Mouse (Mus musculus): Measurements from ENCODE around the gene Pmf1. TPM values are rescaled to one million over a fixed set of nuclear protein-coding genes. Genes with fewer than 3 reads are reported as not detected.

Gene Pmf1
- polyA plus RNA-seq, 1 experiment from 2014 or later: 115 TPM

DNA sequence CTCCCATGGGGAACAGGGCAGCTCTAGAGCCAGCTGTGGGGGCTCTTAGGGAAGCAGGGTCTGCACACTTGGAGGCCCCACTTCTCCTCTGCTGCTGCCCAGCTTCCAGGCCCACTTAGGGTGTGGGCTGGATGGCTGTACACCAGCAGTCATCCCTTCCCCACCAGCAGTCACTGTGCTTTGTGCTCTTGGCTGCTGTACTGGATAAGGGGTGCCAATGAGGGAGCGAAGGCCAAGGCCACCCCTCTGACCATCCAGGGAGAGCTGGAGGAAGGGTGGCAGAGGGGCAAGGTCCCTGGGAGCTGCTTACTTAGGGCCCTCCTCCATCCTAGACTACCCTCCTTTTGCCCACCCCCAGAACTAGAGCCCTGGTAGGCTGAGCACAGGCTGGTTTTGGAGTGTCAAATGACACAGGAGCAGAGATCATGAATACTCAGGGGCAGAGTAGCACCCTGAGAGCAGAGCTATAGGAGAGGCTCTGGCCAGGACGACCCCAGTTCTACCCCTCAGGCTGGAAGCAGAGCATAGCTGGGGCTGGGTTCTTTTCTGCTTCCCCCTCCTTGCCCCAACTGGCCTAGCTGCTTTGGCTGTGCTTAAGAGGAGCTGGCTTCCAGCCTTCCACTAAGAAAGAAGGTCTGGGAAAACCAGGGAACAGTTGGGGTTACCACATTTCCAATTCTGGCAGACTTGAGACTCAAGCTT is 48.4 kb downstream of the Pmf1 start:
- H3K36me3 ChIP-seq: peaks cover 59% of the 10 kb centered on the region
- peak overlapping the region; percentile 91 for H3K27ac ChIP-seq
- peaks cover 22% of the 10 kb centered on the region for H3K27me3 ChIP-seq (replicated peaks)
- peak overlapping the region; percentile 42; the same call in 1 of the 2 replicates for H3K9ac ChIP-seq
- ATAC-seq: no peak
- peak overlapping the region; percentile 74; the same call in 1 of the 2 replicates for H3K4me2 ChIP-seq
- no peak overlapping the region for H3K4me3 ChIP-seq
- WGBS (ENCODE audit: insufficient replicate concordance): 77% methylated on average over 2 of the region's 2 CpGs
- H3K4me1 ChIP-seq: peaks cover 69% of the 10 kb centered on the region
- H3K9me3 ChIP-seq (replicated peaks): no peaks in the 10 kb centered on the region

DNA sequence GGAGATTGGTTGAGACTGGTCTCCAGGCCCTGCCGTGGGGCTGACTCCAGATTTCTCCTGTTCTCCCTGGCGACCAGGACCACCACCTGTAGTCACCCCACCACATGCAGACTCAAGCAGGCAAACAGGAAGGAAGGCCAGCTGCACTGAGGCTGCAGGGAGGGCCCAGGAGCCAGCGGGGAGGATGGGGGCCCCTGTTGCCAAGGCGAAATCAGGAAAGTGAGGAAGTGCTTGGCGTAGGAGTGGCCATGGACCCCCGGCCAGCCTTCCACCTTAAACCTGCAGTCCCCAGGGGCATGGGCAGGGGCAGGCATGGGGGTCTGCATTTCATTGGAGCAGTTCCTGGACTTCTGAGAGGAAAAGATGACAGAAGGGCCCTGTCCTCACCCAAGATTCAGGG is 49.0 kb downstream of the Pmf1 start:
- H3K27me3 ChIP-seq (replicated peaks): peaks cover 15% of the 10 kb centered on the region
- H3K9me3 ChIP-seq (replicated peaks): no peaks in the 10 kb centered on the region
- no peak overlapping the region for H3K4me2 ChIP-seq
- no peak for ATAC-seq
- no peak overlapping the region for H3K4me3 ChIP-seq
- peaks cover 67% of the 10 kb centered on the region for H3K4me1 ChIP-seq
- H3K9ac ChIP-seq: 0 out of 2 replicates have a peak overlapping the region, but pooled peaks have one; percentile 14
- peak overlapping the region; percentile 91 for H3K27ac ChIP-seq
- WGBS (ENCODE audit: insufficient replicate concordance): 49% methylated on average over 6 of the region's 6 CpGs
- peaks cover 66% of the 10 kb centered on the region for H3K36me3 ChIP-seq

DNA sequence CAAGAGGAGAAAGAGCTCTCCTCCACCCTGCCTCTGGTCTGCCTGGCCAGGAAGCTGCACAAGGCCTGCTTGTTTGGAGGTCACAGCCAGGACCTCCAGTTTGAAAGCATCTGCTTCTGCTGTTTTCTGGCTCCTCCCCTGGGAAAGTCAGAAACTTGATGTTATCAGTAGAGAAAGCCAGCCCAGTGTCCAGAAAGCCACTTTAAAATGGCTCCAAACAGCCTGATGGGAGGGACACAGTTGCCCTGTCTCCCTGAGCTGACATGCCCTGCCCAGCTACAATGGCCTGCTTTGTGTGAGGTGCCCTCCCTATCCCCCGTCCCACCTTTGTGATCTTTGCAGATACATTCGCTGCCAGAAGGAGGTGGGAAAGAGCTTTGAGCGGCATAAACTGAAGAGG is 50.1 kb downstream of the Pmf1 start:
- ATAC-seq: no peak
- peaks cover 77% of the 10 kb centered on the region for H3K36me3 ChIP-seq
- H3K4me3 ChIP-seq: no peak overlapping the region
- WGBS (ENCODE audit: insufficient replicate concordance): 78% methylated on average over 3 of the region's 3 CpGs
- H3K27ac ChIP-seq: peak overlapping the region; percentile 39; the same call in 1 of the 2 replicates
- no peak overlapping the region for H3K9ac ChIP-seq
- peaks cover 4% of the 10 kb centered on the region for H3K27me3 ChIP-seq (replicated peaks)
- no peaks in the 10 kb centered on the region for H3K9me3 ChIP-seq (replicated peaks)
- H3K4me2 ChIP-seq: no peak overlapping the region
- peaks cover 56% of the 10 kb centered on the region for H3K4me1 ChIP-seq

DNA sequence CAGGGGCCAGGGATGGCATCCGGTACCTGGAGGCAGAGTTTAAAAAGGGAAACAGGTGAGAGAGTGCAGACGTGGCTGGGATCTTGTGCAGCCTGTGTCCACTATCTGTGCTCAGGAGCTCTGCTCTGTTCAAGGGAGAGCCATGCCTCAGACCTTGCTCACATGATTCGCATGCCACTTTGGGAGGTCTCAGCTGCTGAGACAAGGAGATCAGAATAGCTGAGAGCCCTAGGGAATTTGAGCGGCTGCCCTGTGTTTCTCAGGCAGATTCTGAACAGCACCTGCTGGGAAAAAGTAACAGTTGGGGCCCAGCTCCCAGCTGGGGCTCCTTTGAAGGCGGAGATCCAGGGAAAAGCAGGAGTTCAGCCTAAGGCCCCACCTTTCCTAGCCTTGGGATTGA is 50.5 kb downstream of the Pmf1 start:
- Histone ChIP-seq H3K9me3 (replicated peaks) (no peaks in the 10 kb centered on the region), H3K9ac (no peak overlapping the region), H3K4me3 (no peak overlapping the region), H3K27ac (peak overlapping the region; percentile 39), H3K27me3 (replicated peaks) (peaks cover under 1% of the 10 kb centered on the region; the same call in 1 of the 2 replicates), H3K4me1 (peaks cover 52% of the 10 kb centered on the region), H3K36me3 (peaks cover 81% of the 10 kb centered on the region), H3K4me2 (no peak overlapping the region)
- no peak for ATAC-seq
- 89% methylated on average over 5 of the region's 5 CpGs for WGBS (ENCODE audit: insufficient replicate concordance)

DNA sequence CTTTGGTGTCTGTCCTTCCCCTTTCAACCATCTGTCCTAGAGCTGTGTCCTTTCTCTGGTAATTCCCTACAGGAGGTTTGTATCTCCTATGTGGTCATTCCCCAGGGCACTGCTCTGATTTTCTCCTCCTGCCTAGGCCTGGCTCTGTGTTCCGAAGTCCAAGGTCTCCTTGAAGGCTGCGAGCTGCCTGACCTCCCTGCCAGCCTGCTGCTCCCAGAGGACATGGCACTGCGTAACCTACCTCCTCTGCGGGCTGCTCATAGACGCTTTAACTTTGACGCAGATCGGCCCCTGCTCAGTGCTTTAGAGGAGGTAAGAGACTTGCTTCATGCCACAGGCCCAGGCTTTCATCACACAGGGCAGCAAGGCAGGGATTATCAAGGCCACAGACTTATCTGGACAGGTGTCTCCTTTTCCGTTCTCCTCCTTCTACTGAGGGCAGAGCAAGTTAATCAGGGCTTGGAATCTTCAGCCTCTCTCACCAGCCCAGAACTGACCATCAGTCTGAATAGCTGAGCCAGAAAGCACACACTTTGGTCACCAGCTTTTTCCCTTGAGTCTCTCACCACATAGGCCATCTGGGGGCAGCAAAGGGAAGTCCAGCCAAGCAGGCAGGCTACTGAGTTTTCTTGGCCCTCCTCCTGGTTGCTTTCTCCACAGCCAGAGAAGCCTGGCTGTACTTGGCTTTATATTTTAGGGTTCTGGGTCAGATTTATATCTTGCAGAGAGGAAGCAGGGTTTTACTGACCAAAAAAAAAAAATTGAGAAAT is 55.5 kb downstream of the Pmf1 start:
- no peak for ATAC-seq
- no peak overlapping the region for H3K4me2 ChIP-seq
- no peak overlapping the region for H3K4me3 ChIP-seq
- 95% methylated on average over 8 of the region's 8 CpGs for WGBS (ENCODE audit: insufficient replicate concordance)
- no peak overlapping the region for H3K9ac ChIP-seq
- no peaks in the 10 kb centered on the region for H3K9me3 ChIP-seq (replicated peaks)
- no peak overlapping the region for H3K27ac ChIP-seq
- no peaks in the 10 kb centered on the region for H3K27me3 ChIP-seq (replicated peaks)
- 0 out of 2 replicates have a peak, but pooled peaks cover 2% of the 10 kb centered on the region for H3K4me1 ChIP-seq
- peaks cover 100% of the 10 kb centered on the region for H3K36me3 ChIP-seq

DNA sequence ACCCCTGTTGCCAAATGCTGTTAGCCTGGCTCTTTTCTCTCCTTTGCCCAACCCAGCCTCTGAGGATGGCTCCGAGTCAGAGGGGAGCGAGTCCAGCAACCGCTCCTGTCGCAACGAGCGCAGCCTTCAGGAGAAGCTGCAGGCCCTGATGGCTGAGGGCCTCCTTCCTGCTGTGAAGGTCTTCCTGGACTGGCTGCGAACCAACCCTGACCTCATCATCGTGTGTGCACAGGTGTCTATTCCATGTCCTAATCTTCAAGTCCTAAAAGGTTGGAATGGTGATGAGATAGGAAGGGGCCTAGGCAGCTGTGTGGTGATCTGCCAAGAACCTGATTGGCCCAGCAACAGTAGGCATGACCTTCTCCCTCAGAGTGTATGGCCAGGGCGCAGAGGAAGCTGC is 57.2 kb downstream of the Pmf1 start:
- no peak overlapping the region for H3K9ac ChIP-seq
- no peak overlapping the region for H3K4me2 ChIP-seq
- no peaks in the 10 kb centered on the region for H3K9me3 ChIP-seq (replicated peaks)
- H3K4me1 ChIP-seq: no peaks in the 10 kb centered on the region
- H3K36me3 ChIP-seq: peaks cover 100% of the 10 kb centered on the region
- WGBS (ENCODE audit: insufficient replicate concordance): 92% methylated on average over 9 of the region's 9 CpGs
- no peak overlapping the region for H3K4me3 ChIP-seq
- no peaks in the 10 kb centered on the region for H3K27me3 ChIP-seq (replicated peaks)
- no peak overlapping the region for H3K27ac ChIP-seq
- no peak for ATAC-seq

DNA sequence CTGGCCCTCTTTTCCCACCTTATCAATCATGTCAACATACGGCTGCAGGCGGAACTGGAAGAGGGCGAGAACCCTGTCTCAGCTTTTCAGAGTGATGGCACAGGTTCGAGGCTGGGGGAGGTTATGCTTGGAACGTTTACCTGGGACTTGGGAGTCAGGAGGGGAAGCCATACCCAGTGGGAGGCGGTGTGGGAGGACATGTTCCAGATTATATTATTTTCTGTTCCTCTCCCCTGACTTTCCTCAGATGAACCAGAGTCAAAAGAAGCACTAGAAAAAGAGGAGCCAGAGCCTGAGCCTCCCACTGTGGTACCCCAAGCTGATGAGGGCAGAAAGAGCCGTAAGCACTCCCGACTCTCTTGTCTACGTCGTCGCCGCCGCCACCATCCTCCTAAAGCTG is 59.4 kb downstream of the Pmf1 start:
- 88% methylated on average over 13 of the region's 13 CpGs for WGBS (ENCODE audit: insufficient replicate concordance)
- no peak overlapping the region for H3K9ac ChIP-seq
- no peak overlapping the region for H3K4me3 ChIP-seq
- H3K36me3 ChIP-seq: peaks cover 100% of the 10 kb centered on the region
- ATAC-seq: no peak
- H3K27me3 ChIP-seq (replicated peaks): no peaks in the 10 kb centered on the region
- no peaks in the 10 kb centered on the region for H3K4me1 ChIP-seq
- H3K4me2 ChIP-seq: no peak overlapping the region
- H3K27ac ChIP-seq: no peak overlapping the region
- no peaks in the 10 kb centered on the region for H3K9me3 ChIP-seq (replicated peaks)

Small RNA genes lying within 50 kb of the gene (microRNA-seq; reads per million reads assigned to microRNA genes)
- gene Mir7011: not detected

Other genes with a start within 250 kb of the Pmf1 start
- gene Rhbg, start 155.6 kb downstream of the Pmf1 start, polyA plus RNA-seq (2016; fragmentation: Nextera tagmentation; extraction: Ambion mirVana): 14.5 and 16.0 TPM in 2 replicates
- gene Gm38392, start 123.1 kb downstream of the Pmf1 start, polyA plus RNA-seq (2016; fragmentation: Nextera tagmentation; extraction: Ambion mirVana): 0.20 TPM in 1 of 2 replicates, not detected in the other
- 9.8 and 10.4 TPM in 2 replicates for gene Tsacc, start 113.3 kb downstream of the Pmf1 start, polyA plus RNA-seq (2016; fragmentation: Nextera tagmentation; extraction: Ambion mirVana)
- 448 and 488 TPM in 2 replicates for gene Cct3, start 113.2 kb downstream of the Pmf1 start, polyA plus RNA-seq (2016; fragmentation: Nextera tagmentation; extraction: Ambion mirVana)
- 93.8 and 96.4 TPM in 2 replicates for gene Glmp, start 85.3 kb downstream of the Pmf1 start, polyA plus RNA-seq (2016; fragmentation: Nextera tagmentation; extraction: Ambion mirVana)
- 1.6 and 2.0 TPM in 2 replicates for gene Tmem79, start 74.2 kb downstream of the Pmf1 start, polyA plus RNA-seq (2016; fragmentation: Nextera tagmentation; extraction: Ambion mirVana)
- 56.1 and 58.8 TPM in 2 replicates for gene Smg5, start 74.1 kb downstream of the Pmf1 start, polyA plus RNA-seq (2016; fragmentation: Nextera tagmentation; extraction: Ambion mirVana)
- 9.2 and 10.0 TPM in 2 replicates for gene Paqr6, start 45.7 kb downstream of the Pmf1 start, polyA plus RNA-seq (2016; fragmentation: Nextera tagmentation; extraction: Ambion mirVana)
- gene Bglap3, start 37.6 kb downstream of the Pmf1 start, polyA plus RNA-seq (2016; fragmentation: Nextera tagmentation; extraction: Ambion mirVana): 0.11 and 0.13 TPM in 2 replicates
- not detected in 2 replicates for gene Bglap2, start 31.6 kb downstream of the Pmf1 start, polyA plus RNA-seq (2016; fragmentation: Nextera tagmentation; extraction: Ambion mirVana)
- gene Bglap, start 25.9 kb downstream of the Pmf1 start, polyA plus RNA-seq (2016; fragmentation: Nextera tagmentation; extraction: Ambion mirVana): not detected in 2 replicates
- gene Slc25a44, start 14.8 kb upstream of the Pmf1 start, polyA plus RNA-seq (2016; fragmentation: Nextera tagmentation; extraction: Ambion mirVana): 14.0 and 14.9 TPM in 2 replicates
- gene Sema4a, start 50.9 kb upstream of the Pmf1 start, polyA plus RNA-seq (2016; fragmentation: Nextera tagmentation; extraction: Ambion mirVana): 14.4 and 17.6 TPM in 2 replicates
- 189 TPM in 2 replicates for gene Lmna, start 99.6 kb upstream of the Pmf1 start, polyA plus RNA-seq (2016; fragmentation: Nextera tagmentation; extraction: Ambion mirVana)
- gene Mex3a, start 122.1 kb upstream of the Pmf1 start, polyA plus RNA-seq (2016; fragmentation: Nextera tagmentation; extraction: Ambion mirVana): 2.8 and 3.1 TPM in 2 replicates
- 0.70 TPM in 1 of 2 replicates, not detected in the other for gene Rab25, start 138.0 kb upstream of the Pmf1 start, polyA plus RNA-seq (2016; fragmentation: Nextera tagmentation; extraction: Ambion mirVana)
- gene Lamtor2, start 142.7 kb upstream of the Pmf1 start, polyA plus RNA-seq (2016; fragmentation: Nextera tagmentation; extraction: Ambion mirVana): 101 and 102 TPM in 2 replicates
- gene Ubqln4, start 143.4 kb upstream of the Pmf1 start, polyA plus RNA-seq (2016; fragmentation: Nextera tagmentation; extraction: Ambion mirVana): 37.9 and 39.5 TPM in 2 replicates
- 172 and 177 TPM in 2 replicates for gene Ssr2, start 165.5 kb upstream of the Pmf1 start, polyA plus RNA-seq (2016; fragmentation: Nextera tagmentation; extraction: Ambion mirVana)
- 30.5 and 33.0 TPM in 2 replicates for gene Arhgef2, start 195.6 kb upstream of the Pmf1 start, polyA plus RNA-seq (2016; fragmentation: Nextera tagmentation; extraction: Ambion mirVana)
- gene Rxfp4, start 242.8 kb upstream of the Pmf1 start, polyA plus RNA-seq (2016; fragmentation: Nextera tagmentation; extraction: Ambion mirVana): not detected in 2 replicates